Mouse (Mus musculus) forebrain, postnatal 0 days (tissue): ENCODE measurements around the gene Sh3rf3. TPM values are rescaled to one million over a fixed set of nuclear protein-coding genes. Genes with fewer than 3 reads are reported as not detected.

Experiments used
- ATAC-seq: fragments of 200-750 bp; cut with Nextera tagmentation; 2 replicates; pipeline ENCODE4 v1.8.0; 2017; ENCODE audit warnings: mild to moderate bottlenecking, moderate library complexity
- DNase-seq: peaks from one replicate; pipeline ENCODE4 v3.0.0-alpha.2; 2015
- H3K27ac ChIP-seq: fragments of 300-500 bp; sonication (generic); 2 replicates; pipeline ENCODE4 v1.5.1; 2014; ENCODE audit warnings: low read depth, mild to moderate bottlenecking, antibody characterized with exemption, low read length, moderate library complexity, mixed read lengths
- H3K27me3 ChIP-seq: fragments of 300-500 bp; sonication (generic); 2 replicates; pipeline ENCODE4 v1.6.1; 2014; ENCODE audit warnings: mild to moderate bottlenecking, low read length, mixed read lengths; ENCODE audit not compliant: insufficient read depth
- H3K36me3 ChIP-seq: fragments of 300-500 bp; sonication (generic); 2 replicates; pipeline ENCODE4 v1.6.1; 2014; ENCODE audit warnings: mild to moderate bottlenecking, moderate library complexity; ENCODE audit not compliant: insufficient read depth
- H3K4me1 ChIP-seq: fragments of 300-500 bp; sonication (generic); 2 replicates; pipeline ENCODE4 v1.6.1; 2014; ENCODE audit warnings: antibody characterized with exemption; ENCODE audit not compliant: insufficient read depth
- H3K4me2 ChIP-seq: fragments of 300-500 bp; sonication (generic); 2 replicates; pipeline ENCODE4 v1.6.1; 2014; ENCODE audit warnings: low read depth, mild to moderate bottlenecking, moderate library complexity
- H3K4me3 ChIP-seq: fragments of 300-500 bp; sonication (generic); 2 replicates; pipeline ENCODE4 v1.5.1; 2014; ENCODE audit warnings: low read depth, low read length, mixed read lengths
- H3K9ac ChIP-seq: fragments of 300-500 bp; sonication (generic); 2 replicates; pipeline ENCODE4 v1.6.1; 2014; ENCODE audit warnings: mild to moderate bottlenecking
- H3K9me3 ChIP-seq: fragments of 300-500 bp; sonication (generic); 2 replicates; pipeline ENCODE4 v1.6.1; 2016; ENCODE audit warnings: low read length
- CTCF ChIP-seq: sonication (generic); IDR thresholded peaks from 2 replicates; pipeline ENCODE4 v1.5.1; 2016; ENCODE audit warnings: antibody characterized with exemption, control low read depth, low read depth
- WGBS: fragments of 180-500 bp; shearing (Covaris S2); extraction: QIAGEN DNeasy Blood & Tissue Kit; methylation state at CpG from one replicate; pipeline ENCODE4 v1.1.7; 2014; 5-methylcytosine and 5-hydroxymethylcytosine counted together
- microRNA-seq, 2 experiments: library from miRNA; unstranded; fragments of <30 nt; microRNA quantifications; one replicate each; pipeline ENCODE4; 2016
- polyA plus RNA-seq: library from polyadenylated mRNA; unstranded; fragments of >200 nt; fragmentation: Nextera tagmentation; extraction: Ambion mirVana; gene quantifications from 2 replicates; pipeline ENCODE4 v1.2.1, GENCODE M21; 2015
- total RNA-seq: library from RNA; depleted of rRNA; stranded (reverse); fragments of >200 nt; gene quantifications from 2 replicates; pipeline ENCODE4 v1.2.3, GENCODE M21; 2014; rRNA removed

Gene Sh3rf3
- total and polyA plus RNA-seq, 2 experiments from 2014 or later: 10.1 to 38.1 TPM

GRCm38 (mm10) chr10:59158627-59159026, 345.5 kb downstream of the Sh3rf3 start:
- DNase-seq (no peak), ATAC-seq (no peak)
- H3K4me1 ChIP-seq: no peaks in the 10 kb centered on the region
- H3K27ac ChIP-seq: no peak overlapping the region
- no peaks in the 10 kb centered on the region for H3K27me3 ChIP-seq
- no peak overlapping the region for H3K9ac ChIP-seq
- H3K9me3 ChIP-seq: no peaks in the 10 kb centered on the region
- 76% methylated on average over 3 of the region's 3 CpGs for WGBS
- no peak overlapping the region for H3K4me3 ChIP-seq
- H3K4me2 ChIP-seq: no peak overlapping the region
- no peak for TF ChIP-seq CTCF
- H3K36me3 ChIP-seq: no peaks in the 10 kb centered on the region

- H3K4me1 ChIP-seq: no peaks in the 10 kb centered on the region
- 71% methylated on average over 4 of the region's 4 CpGs for WGBS
- H3K9ac ChIP-seq: no peak overlapping the region
- TF ChIP-seq CTCF: no peak
- no peaks in the 10 kb centered on the region for H3K27me3 ChIP-seq
- no peak overlapping the region for H3K27ac ChIP-seq
- H3K4me3 ChIP-seq: no peak overlapping the region
- no peaks in the 10 kb centered on the region for H3K36me3 ChIP-seq
- H3K9me3 ChIP-seq: no peaks in the 10 kb centered on the region
- no peak for ATAC-seq
- DNase-seq: no peak
- no peak overlapping the region for H3K4me2 ChIP-seq
Measured at GRCm38 (mm10) chr10:59162185-59162897, 349.2 kb downstream of the Sh3rf3 start.

- H3K9me3 ChIP-seq: no peaks in the 10 kb centered on the region
- 71% methylated on average over 14 of the region's 14 CpGs for WGBS
- DNase-seq: peak; percentile 76
- H3K4me3 ChIP-seq: no peak overlapping the region
- H3K27ac ChIP-seq: no peak overlapping the region
- H3K36me3 ChIP-seq: peaks cover 3% of the 10 kb centered on the region; the same call in 1 of the 2 replicates
- H3K27me3 ChIP-seq: no peaks in the 10 kb centered on the region
- no peaks in the 10 kb centered on the region for H3K4me1 ChIP-seq
- TF ChIP-seq CTCF: peak; percentile 86
- H3K4me2 ChIP-seq: no peak overlapping the region
- ATAC-seq: peak; percentile 78
- H3K9ac ChIP-seq: no peak overlapping the region
Measured at GRCm38 (mm10) chr10:59166104-59166944, 353.2 kb downstream of the Sh3rf3 start.

GRCm38 (mm10) chr10:59171042-59171441, 357.9 kb downstream of the Sh3rf3 start:
- Histone ChIP-seq H3K36me3 (peaks cover 6% of the 10 kb centered on the region; the same call in 1 of the 2 replicates), H3K4me3 (no peak overlapping the region), H3K9me3 (no peaks in the 10 kb centered on the region), H3K4me2 (no peak overlapping the region), H3K9ac (no peak overlapping the region), H3K4me1 (no peaks in the 10 kb centered on the region), H3K27ac (no peak overlapping the region), H3K27me3 (no peaks in the 10 kb centered on the region)
- TF ChIP-seq CTCF: no peak
- 43% methylated on average over 3 of the region's 3 CpGs for WGBS
- no peak for DNase-seq
- no peak for ATAC-seq

GRCm38 (mm10) chr10:59172539-59172938, 359.4 kb downstream of the Sh3rf3 start:
- no peak for TF ChIP-seq CTCF
- no peak overlapping the region for H3K4me3 ChIP-seq
- H3K4me1 ChIP-seq: no peaks in the 10 kb centered on the region
- H3K27ac ChIP-seq: no peak overlapping the region
- H3K36me3 ChIP-seq: peaks cover 6% of the 10 kb centered on the region
- 87% methylated on average over 1 of the region's 1 CpGs for WGBS
- no peaks in the 10 kb centered on the region for H3K9me3 ChIP-seq
- no peaks in the 10 kb centered on the region for H3K27me3 ChIP-seq
- no peak overlapping the region for H3K9ac ChIP-seq
- DNase-seq (no peak), ATAC-seq (no peak)
- H3K4me2 ChIP-seq: no peak overlapping the region

GRCm38 (mm10) chr10:59179620-59180019, 366.5 kb downstream of the Sh3rf3 start:
- Histone ChIP-seq H3K9me3 (no peaks in the 10 kb centered on the region), H3K36me3 (peaks cover under 1% of the 10 kb centered on the region), H3K9ac (no peak overlapping the region), H3K4me2 (no peak overlapping the region), H3K4me3 (no peak overlapping the region), H3K27me3 (no peaks in the 10 kb centered on the region), H3K27ac (no peak overlapping the region), H3K4me1 (no peaks in the 10 kb centered on the region)
- no peak for TF ChIP-seq CTCF
- ATAC-seq (no peak), DNase-seq (no peak)
- WGBS: 85% methylated on average over 3 of the region's 3 CpGs

GRCm38 (mm10) chr10:59182306-59182705, 369.1 kb downstream of the Sh3rf3 start:
- no peak for DNase-seq
- WGBS: 81% methylated on average over 3 of the region's 3 CpGs
- H3K4me1 ChIP-seq: no peaks in the 10 kb centered on the region
- H3K27ac ChIP-seq: no peak overlapping the region
- H3K9me3 ChIP-seq: no peaks in the 10 kb centered on the region
- H3K36me3 ChIP-seq: no peaks in the 10 kb centered on the region; the same call in 1 of the 2 replicates
- H3K4me2 ChIP-seq: no peak overlapping the region
- H3K27me3 ChIP-seq: no peaks in the 10 kb centered on the region
- H3K4me3 ChIP-seq: no peak overlapping the region
- TF ChIP-seq CTCF: no peak
- ATAC-seq: no peak
- no peak overlapping the region for H3K9ac ChIP-seq

Small RNAs within 50 kb of the gene (microRNA-seq; reads per million reads assigned to microRNA genes)
- gene Gm27672: 0 reads per million in 2 experiments

Other genes with a start within 250 kb of the Sh3rf3 start
- gene Edar, start 137.7 kb upstream of the Sh3rf3 start, total RNA-seq: 0.54 and 0.90 TPM in 2 replicates
- 0.38 and 0.40 TPM in 2 replicates for gene Edar, start 137.7 kb upstream of the Sh3rf3 start, polyA plus RNA-seq
- not detected in 2 replicates for gene Gm17542, start 95.1 kb upstream of the Sh3rf3 start, total RNA-seq
- gene Gm17542, start 95.1 kb upstream of the Sh3rf3 start, polyA plus RNA-seq: not detected in 2 replicates